Mouse (Mus musculus) frontal cortex, postnatal 25 days (tissue): Measurements from ENCODE around the gene Ppp2r5c.
A peak's percentile ranks its signal among the peaks of the same experiment; 100 is the strongest.

Experiments
- DNase-seq, 2 experiments: peaks; one replicate each; pipeline ENCODE4 v3.0.0; 2022; ENCODE audit warnings: low spot score in 2 of 2

Gene Ppp2r5c

GRCm38 (mm10) chr12:110442238-110442637 lies 4.7 kb upstream of the Ppp2r5c start:
- no peak for DNase-seq

GRCm38 (mm10) chr12:110444530-110444929 lies 2.4 kb upstream of the Ppp2r5c start:
- DNase-seq = no peak

- DNase-seq = no peak
Measured at GRCm38 (mm10) chr12:110445775-110446174, 1.1 kb upstream of the Ppp2r5c start.

GRCm38 (mm10) chr12:110447306-110447705 lies 386 bp downstream of the Ppp2r5c start:
- DNase-seq = no peak

GRCm38 (mm10) chr12:110448767-110449166 lies 1.8 kb downstream of the Ppp2r5c start:
- DNase-seq = no peak

- peak in 1 of 2 experiments; percentile 57 for DNase-seq
Measured at GRCm38 (mm10) chr12:110454223-110454622, 7.3 kb downstream of the Ppp2r5c start.

- DNase-seq = no peak
Measured at GRCm38 (mm10) chr12:110456024-110456423, 9.1 kb downstream of the Ppp2r5c start.

- no peak for DNase-seq
Measured at GRCm38 (mm10) chr12:110458667-110459066, 11.7 kb downstream of the Ppp2r5c start.

GRCm38 (mm10) chr12:110460418-110461300 lies 13.7 kb downstream of the Ppp2r5c start:
- no peak for DNase-seq

GRCm38 (mm10) chr12:110463711-110464110 lies 16.8 kb downstream of the Ppp2r5c start:
- no peak for DNase-seq

- DNase-seq = no peak
Measured at GRCm38 (mm10) chr12:110471426-110471825, 24.5 kb downstream of the Ppp2r5c start.

GRCm38 (mm10) chr12:110472247-110472646 lies 25.3 kb downstream of the Ppp2r5c start:
- DNase-seq = no peak

GRCm38 (mm10) chr12:110474497-110474896 lies 27.6 kb downstream of the Ppp2r5c start:
- DNase-seq = no peak

- DNase-seq = no peak
Measured at GRCm38 (mm10) chr12:110476561-110476960, 29.6 kb downstream of the Ppp2r5c start.

GRCm38 (mm10) chr12:110477906-110478305 lies 31.0 kb downstream of the Ppp2r5c start:
- DNase-seq = no peak

- no peak for DNase-seq
Measured at GRCm38 (mm10) chr12:110478601-110479008, 31.7 kb downstream of the Ppp2r5c start.

GRCm38 (mm10) chr12:110479268-110479667 lies 32.3 kb downstream of the Ppp2r5c start:
- no peak for DNase-seq

- DNase-seq = no peak
Measured at GRCm38 (mm10) chr12:110480701-110481100, 33.8 kb downstream of the Ppp2r5c start.

- DNase-seq = no peak
Measured at GRCm38 (mm10) chr12:110483761-110484160, 36.8 kb downstream of the Ppp2r5c start.

- no peak for DNase-seq
Measured at GRCm38 (mm10) chr12:110484824-110485584, 38.1 kb downstream of the Ppp2r5c start.

- peak; percentile 51 to 54 for DNase-seq
Measured at GRCm38 (mm10) chr12:110485585-110486331, 38.8 kb downstream of the Ppp2r5c start.

- DNase-seq = no peak
Measured at GRCm38 (mm10) chr12:110486852-110487251, 39.9 kb downstream of the Ppp2r5c start.
